Mouse (Mus musculus): ENCODE results near the gene Ccr4. TPM values are rescaled to one million over a fixed set of nuclear protein-coding genes. Genes with fewer than 3 reads are reported as not detected.
A peak's percentile ranks its signal among the peaks of the same experiment; 100 is the strongest.

Gene Ccr4
- polyA plus RNA-seq, 1 experiment from 2014 or later = not detected

GRCm38 (mm10) chr9:114501111-114501510, 3.6 kb downstream of the Ccr4 start:
- peaks cover 9% of the 10 kb centered on the region for H3K4me1 ChIP-seq (replicated peaks)
- peaks cover 7% of the 10 kb centered on the region; the same call in 1 of the 2 replicates for H3K27me3 ChIP-seq (replicated peaks)
- ATAC-seq (ENCODE audit: insufficient number of reproducible peaks, low FRiP score) = no peak
- no peak overlapping the region for H3K4me3 ChIP-seq
- no peaks in the 10 kb centered on the region for H3K9me3 ChIP-seq (replicated peaks)
- H3K9ac ChIP-seq = no peak overlapping the region
- no peak overlapping the region for H3K4me2 ChIP-seq
- WGBS = 88% methylated on average over 7 of the region's 7 CpGs
- H3K27ac ChIP-seq (ENCODE audit: poor library complexity, severe bottlenecking) = no peak overlapping the region
- H3K36me3 ChIP-seq = no peaks in the 10 kb centered on the region

- Histone ChIP-seq H3K4me1 (replicated peaks) (peaks cover 9% of the 10 kb centered on the region), H3K9ac (no peak overlapping the region), H3K27me3 (replicated peaks) (peaks cover 7% of the 10 kb centered on the region; the same call in 1 of the 2 replicates), H3K4me3 (no peak overlapping the region), H3K27ac (ENCODE audit: poor library complexity, severe bottlenecking) (no peak overlapping the region), H3K4me2 (0 out of 2 replicates have a peak overlapping the region, but pooled peaks have one; percentile 3), H3K9me3 (replicated peaks) (no peaks in the 10 kb centered on the region), H3K36me3 (no peaks in the 10 kb centered on the region)
- WGBS = 18% methylated on average over 15 of the region's 15 CpGs
- no peak for ATAC-seq (ENCODE audit: insufficient number of reproducible peaks, low FRiP score)
Measured at GRCm38 (mm10) chr9:114499783-114500515, 4.8 kb downstream of the Ccr4 start.

GRCm38 (mm10) chr9:114498218-114498617, 6.5 kb downstream of the Ccr4 start:
- peak overlapping the region; percentile 44; the same call in 1 of the 2 replicates for H3K4me2 ChIP-seq
- 5% methylated on average over 11 of the region's 11 CpGs for WGBS
- ATAC-seq (ENCODE audit: insufficient number of reproducible peaks, low FRiP score) = no peak

GRCm38 (mm10) chr9:114496469-114496868, 8.2 kb downstream of the Ccr4 start:
- no peak overlapping the region for H3K4me2 ChIP-seq
- H3K4me3 ChIP-seq = no peak overlapping the region
- WGBS = 75% methylated on average over 7 of the region's 7 CpGs
- no peak for ATAC-seq (ENCODE audit: insufficient number of reproducible peaks, low FRiP score)
- H3K36me3 ChIP-seq = no peaks in the 10 kb centered on the region
- H3K9me3 ChIP-seq (replicated peaks) = no peaks in the 10 kb centered on the region
- no peak overlapping the region for H3K9ac ChIP-seq
- no peak overlapping the region for H3K27ac ChIP-seq (ENCODE audit: poor library complexity, severe bottlenecking)
- no peaks in the 10 kb centered on the region for H3K4me1 ChIP-seq (replicated peaks)
- H3K27me3 ChIP-seq (replicated peaks) = peaks cover 7% of the 10 kb centered on the region; the same call in 1 of the 2 replicates

More at GRCm38 (mm10) chr9:114498218-114498617, 6.5 kb downstream of the Ccr4 start:
- H3K9ac ChIP-seq = no peak overlapping the region
- no peaks in the 10 kb centered on the region for H3K36me3 ChIP-seq
- H3K9me3 ChIP-seq (replicated peaks) = no peaks in the 10 kb centered on the region
- H3K27me3 ChIP-seq (replicated peaks) = peaks cover 7% of the 10 kb centered on the region; the same call in 1 of the 2 replicates
- H3K4me1 ChIP-seq (replicated peaks) = peaks cover 8% of the 10 kb centered on the region
- H3K27ac ChIP-seq (ENCODE audit: poor library complexity, severe bottlenecking) = no peak overlapping the region
- no peak overlapping the region for H3K4me3 ChIP-seq

GRCm38 (mm10) chr9:114487481-114488258, 17.0 kb downstream of the Ccr4 start:
- no peaks in the 10 kb centered on the region for H3K27me3 ChIP-seq (replicated peaks)
- H3K27ac ChIP-seq (ENCODE audit: poor library complexity, severe bottlenecking) = no peak overlapping the region
- no peaks in the 10 kb centered on the region for H3K4me1 ChIP-seq (replicated peaks)
- 79% methylated on average over 23 of the region's 23 CpGs for WGBS
- no peak overlapping the region for H3K4me2 ChIP-seq
- no peak for ATAC-seq (ENCODE audit: insufficient number of reproducible peaks, low FRiP score)
- H3K4me3 ChIP-seq = no peak overlapping the region
- no peak overlapping the region for H3K9ac ChIP-seq
- H3K9me3 ChIP-seq (replicated peaks) = no peaks in the 10 kb centered on the region
- no peaks in the 10 kb centered on the region for H3K36me3 ChIP-seq

GRCm38 (mm10) chr9:114486808-114487207, 17.9 kb downstream of the Ccr4 start:
- Histone ChIP-seq H3K4me3 (no peak overlapping the region), H3K4me2 (no peak overlapping the region), H3K27ac (ENCODE audit: poor library complexity, severe bottlenecking) (no peak overlapping the region), H3K9me3 (replicated peaks) (no peaks in the 10 kb centered on the region), H3K4me1 (replicated peaks) (no peaks in the 10 kb centered on the region), H3K9ac (no peak overlapping the region), H3K27me3 (replicated peaks) (no peaks in the 10 kb centered on the region), H3K36me3 (no peaks in the 10 kb centered on the region)
- ATAC-seq (ENCODE audit: insufficient number of reproducible peaks, low FRiP score) = no peak
- WGBS = 82% methylated on average over 4 of the region's 4 CpGs

- no peaks in the 10 kb centered on the region for H3K27me3 ChIP-seq (replicated peaks)
- no peak overlapping the region for H3K4me3 ChIP-seq
- no peaks in the 10 kb centered on the region for H3K36me3 ChIP-seq
- no peak overlapping the region for H3K27ac ChIP-seq (ENCODE audit: poor library complexity, severe bottlenecking)
- no peak overlapping the region for H3K9ac ChIP-seq
- WGBS = 84% methylated on average over 5 of the region's 5 CpGs
- H3K4me2 ChIP-seq = no peak overlapping the region
- ATAC-seq (ENCODE audit: insufficient number of reproducible peaks, low FRiP score) = no peak
- H3K4me1 ChIP-seq (replicated peaks) = no peaks in the 10 kb centered on the region
- H3K9me3 ChIP-seq (replicated peaks) = no peaks in the 10 kb centered on the region
Measured at GRCm38 (mm10) chr9:114484771-114485170, 19.9 kb downstream of the Ccr4 start.

GRCm38 (mm10) chr9:114480940-114481339, 23.8 kb downstream of the Ccr4 start:
- no peaks in the 10 kb centered on the region for H3K9me3 ChIP-seq (replicated peaks)
- no peak overlapping the region for H3K4me2 ChIP-seq
- H3K36me3 ChIP-seq = no peaks in the 10 kb centered on the region
- no peak overlapping the region for H3K9ac ChIP-seq
- no peak overlapping the region for H3K27ac ChIP-seq (ENCODE audit: poor library complexity, severe bottlenecking)
- H3K4me1 ChIP-seq (replicated peaks) = no peaks in the 10 kb centered on the region
- H3K27me3 ChIP-seq (replicated peaks) = no peaks in the 10 kb centered on the region
- ATAC-seq (ENCODE audit: insufficient number of reproducible peaks, low FRiP score) = no peak
- WGBS = 73% methylated on average over 3 of the region's 3 CpGs
- no peak overlapping the region for H3K4me3 ChIP-seq

- Histone ChIP-seq H3K4me3 (no peak overlapping the region), H3K4me2 (no peak overlapping the region), H3K9me3 (replicated peaks) (no peaks in the 10 kb centered on the region), H3K36me3 (peaks cover 4% of the 10 kb centered on the region; the same call in 1 of the 2 replicates), H3K27me3 (replicated peaks) (no peaks in the 10 kb centered on the region), H3K4me1 (replicated peaks) (no peaks in the 10 kb centered on the region), H3K27ac (ENCODE audit: poor library complexity, severe bottlenecking) (no peak overlapping the region), H3K9ac (no peak overlapping the region)
- 86% methylated on average over 9 of the region's 9 CpGs for WGBS
- no peak for ATAC-seq (ENCODE audit: insufficient number of reproducible peaks, low FRiP score)
Measured at GRCm38 (mm10) chr9:114477019-114477418, 27.7 kb downstream of the Ccr4 start.

GRCm38 (mm10) chr9:114471892-114472291, 32.8 kb downstream of the Ccr4 start:
- Histone ChIP-seq H3K36me3 (peaks cover 11% of the 10 kb centered on the region), H3K9me3 (replicated peaks) (no peaks in the 10 kb centered on the region), H3K4me1 (replicated peaks) (no peaks in the 10 kb centered on the region), H3K9ac (no peak overlapping the region), H3K27ac (ENCODE audit: poor library complexity, severe bottlenecking) (no peak overlapping the region), H3K4me3 (no peak overlapping the region), H3K27me3 (replicated peaks) (no peaks in the 10 kb centered on the region), H3K4me2 (no peak overlapping the region)
- 75% methylated on average over 7 of the region's 7 CpGs for WGBS
- no peak for ATAC-seq (ENCODE audit: insufficient number of reproducible peaks, low FRiP score)

- no peaks in the 10 kb centered on the region for H3K9me3 ChIP-seq (replicated peaks)
- no peak overlapping the region for H3K9ac ChIP-seq
- H3K4me1 ChIP-seq (replicated peaks) = no peaks in the 10 kb centered on the region
- H3K4me3 ChIP-seq = no peak overlapping the region
- no peak overlapping the region for H3K27ac ChIP-seq (ENCODE audit: poor library complexity, severe bottlenecking)
- no peak for ATAC-seq (ENCODE audit: insufficient number of reproducible peaks, low FRiP score)
- no peaks in the 10 kb centered on the region for H3K27me3 ChIP-seq (replicated peaks)
- peaks cover 32% of the 10 kb centered on the region for H3K36me3 ChIP-seq
- H3K4me2 ChIP-seq = no peak overlapping the region
- WGBS = 91% methylated on average over 4 of the region's 4 CpGs
Measured at GRCm38 (mm10) chr9:114468701-114469100, 36.0 kb downstream of the Ccr4 start.
